Mouse (Mus musculus): Measurements from ENCODE around the gene Tmem238.
A peak's percentile ranks its signal among the peaks of the same experiment; 100 is the strongest.
"Not testable (repeated sequence)": the region's sequence is repeated elsewhere in the genome, so short reads cannot be mapped to it uniquely, and the experiment has no call there.

Gene Tmem238

GRCm38 (mm10) chr7:4789436-4789935 lies at the start of gene Tmem238:
TSS of gene Tmem238 (minus strand) at chr7:4789656.
- DNase-seq = peak; percentile 59

GRCm38 (mm10) chr7:4837639-4838038 lies 48.2 kb upstream of the Tmem238 start:
- DNase-seq = no peak

- peak; percentile 77 for DNase-seq
These were observed 46.9 kb upstream of the Tmem238 start for GRCm38 (mm10) chr7:4836351-4836792.

GRCm38 (mm10) chr7:4835631-4836327 lies 46.3 kb upstream of the Tmem238 start:
- no peak for DNase-seq

DNA sequence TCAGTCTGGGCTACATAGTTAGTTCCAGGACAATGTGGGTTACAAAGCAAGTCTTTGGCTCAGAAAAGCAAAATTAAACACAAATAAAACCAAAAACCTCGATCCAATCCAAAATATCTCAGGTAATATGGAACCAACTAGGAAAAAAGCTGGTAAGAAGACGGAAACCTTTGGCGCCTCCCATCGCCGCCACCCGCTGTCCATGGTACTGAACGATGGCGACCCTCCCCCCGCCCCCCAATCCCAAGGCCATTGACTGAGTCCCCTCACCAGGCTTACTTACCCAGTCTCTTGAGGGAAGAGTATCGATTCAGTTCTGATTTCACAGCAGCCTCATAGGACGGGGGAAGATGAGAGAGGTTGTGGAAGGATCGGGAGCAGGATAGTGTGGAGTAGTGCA lies 41.0 kb upstream of the Tmem238 start:
- no peak for DNase-seq

DNA sequence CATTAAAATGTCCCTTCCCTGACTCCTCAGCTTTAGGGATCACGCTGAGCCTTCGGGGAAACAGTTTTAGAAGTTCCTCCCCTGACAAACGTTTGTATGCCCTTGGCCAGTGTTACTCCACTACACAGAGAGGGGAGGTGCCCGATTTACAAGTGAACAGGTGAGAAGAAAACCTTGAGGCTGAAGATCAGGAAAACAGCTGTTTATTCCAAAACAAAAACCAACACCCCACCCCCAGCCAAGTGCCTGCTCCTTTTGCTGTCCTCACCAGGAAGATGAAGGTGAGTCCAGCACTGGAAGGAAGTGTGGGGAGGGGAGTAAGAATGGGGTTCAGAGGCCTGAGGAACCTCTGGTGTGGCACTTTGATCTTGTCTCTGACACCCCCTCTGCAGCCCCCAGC lies 35.9 kb upstream of the Tmem238 start:
- DNase-seq = no peak

GRCm38 (mm10) chr7:4822162-4822907 lies 32.9 kb upstream of the Tmem238 start:
- DNase-seq = no peak

- DNase-seq = no peak
These were observed 32.2 kb upstream of the Tmem238 start for GRCm38 (mm10) chr7:4821690-4822089.

- DNase-seq = not testable (repeated sequence)
These were observed 31.5 kb upstream of the Tmem238 start for GRCm38 (mm10) chr7:4820925-4821324.

- no peak for DNase-seq
These were observed 27.1 kb upstream of the Tmem238 start for GRCm38 (mm10) chr7:4816559-4816958.

- DNase-seq = peak; percentile 34
These were observed 23.8 kb upstream of the Tmem238 start for GRCm38 (mm10) chr7:4813105-4813791.

GRCm38 (mm10) chr7:4812303-4813104 lies 23.0 kb upstream of the Tmem238 start, which contains the start of gene Ube2s:
TSS of gene Ube2s (minus strand) at chr7:4812590.
- DNase-seq = peak; percentile 100

- no peak for DNase-seq
These were observed 22.4 kb upstream of the Tmem238 start for GRCm38 (mm10) chr7:4811842-4812302.

DNA sequence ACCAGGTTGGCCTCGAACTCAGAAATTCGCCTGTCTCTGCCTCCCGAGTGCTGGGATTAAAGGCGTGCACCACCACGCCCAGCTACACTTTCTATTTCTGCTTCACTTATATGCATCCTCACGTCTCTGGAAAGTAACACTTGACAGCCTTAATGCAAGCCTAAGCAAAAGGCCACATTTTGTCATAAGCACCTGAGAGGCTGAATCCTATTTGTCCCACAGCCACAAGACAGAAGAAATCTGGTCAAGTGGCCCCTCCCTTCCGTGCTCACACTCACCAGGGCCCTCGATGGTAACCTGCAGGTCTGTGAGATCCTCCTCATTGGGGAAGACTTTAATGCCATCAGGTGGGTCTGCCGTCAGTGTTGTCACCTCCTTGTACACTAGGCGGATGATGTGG lies 21.7 kb upstream of the Tmem238 start:
- DNase-seq = not testable (repeated sequence)

DNA sequence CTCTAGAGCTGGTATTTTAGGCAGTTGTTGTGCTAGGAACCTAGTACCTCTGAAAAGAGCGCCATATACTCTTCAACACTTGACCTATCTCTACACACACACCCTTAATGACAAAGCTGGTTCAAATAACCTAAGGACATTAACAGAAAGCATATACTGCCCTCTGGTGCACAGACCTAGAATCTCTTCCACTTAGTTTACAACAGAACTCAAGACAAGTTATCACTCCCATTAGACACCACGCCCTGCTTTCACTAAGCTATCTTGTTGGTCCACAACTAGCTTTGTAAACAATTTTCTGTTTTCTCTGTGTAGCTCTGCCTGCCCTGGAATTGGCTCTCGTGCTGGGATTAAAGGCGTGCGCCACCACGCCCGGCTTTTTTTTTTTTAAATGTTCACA lies 17.3 kb upstream of the Tmem238 start:
- peak; percentile 48 for DNase-seq

DNA sequence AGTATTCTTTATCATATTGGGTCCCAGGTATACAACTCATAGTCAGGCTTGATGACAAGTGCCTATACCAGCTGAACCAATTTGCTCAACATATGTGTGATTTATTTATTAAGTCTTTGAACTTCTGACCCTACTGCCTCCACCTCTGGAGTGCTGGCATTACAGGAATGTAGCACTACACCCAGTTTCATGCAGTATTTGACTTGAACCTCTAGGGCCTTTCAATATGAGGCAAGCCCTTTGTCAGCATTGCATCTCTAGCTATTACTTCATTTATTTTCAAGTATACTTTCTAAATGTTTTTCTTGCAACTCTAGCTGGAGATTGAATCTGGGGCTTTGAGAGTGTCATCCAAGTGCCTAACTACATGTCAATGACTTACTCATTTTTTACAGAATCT lies 12.8 kb upstream of the Tmem238 start:
- no peak for DNase-seq

DNA sequence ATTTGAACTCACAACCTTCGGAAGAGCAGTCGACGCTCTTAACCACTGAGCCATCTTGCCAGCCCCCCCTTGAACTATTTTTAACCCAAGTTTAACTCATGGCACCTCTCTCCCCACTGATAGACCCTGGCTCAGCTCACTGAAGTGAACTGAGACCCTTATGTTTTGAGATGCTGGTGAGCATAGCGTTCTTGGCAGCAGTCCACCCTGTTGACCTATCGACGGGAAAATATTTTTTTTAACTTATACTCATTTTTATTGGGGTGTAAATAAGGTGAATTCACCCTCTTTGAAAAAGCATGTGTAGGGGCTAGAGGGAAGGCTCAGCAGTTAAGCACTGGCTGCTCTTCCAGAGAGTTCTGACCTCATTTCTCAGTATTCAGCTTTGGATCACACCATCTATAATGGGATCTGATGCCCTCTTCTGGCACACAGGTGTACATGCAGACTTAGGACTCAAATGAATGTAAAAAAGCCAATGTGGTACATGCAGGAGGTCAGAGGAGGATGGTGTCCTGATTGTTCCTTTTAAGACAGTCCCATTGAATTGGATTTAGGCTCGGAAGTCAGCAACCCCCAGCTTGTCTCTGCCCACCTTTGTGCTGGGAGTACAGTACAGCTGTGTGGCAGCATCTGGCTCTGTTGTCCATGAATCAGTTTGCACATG lies 6.4 kb upstream of the Tmem238 start:
- no peak for DNase-seq

GRCm38 (mm10) chr7:4794631-4795168 lies 5.2 kb upstream of the Tmem238 start:
- no peak for DNase-seq

DNA sequence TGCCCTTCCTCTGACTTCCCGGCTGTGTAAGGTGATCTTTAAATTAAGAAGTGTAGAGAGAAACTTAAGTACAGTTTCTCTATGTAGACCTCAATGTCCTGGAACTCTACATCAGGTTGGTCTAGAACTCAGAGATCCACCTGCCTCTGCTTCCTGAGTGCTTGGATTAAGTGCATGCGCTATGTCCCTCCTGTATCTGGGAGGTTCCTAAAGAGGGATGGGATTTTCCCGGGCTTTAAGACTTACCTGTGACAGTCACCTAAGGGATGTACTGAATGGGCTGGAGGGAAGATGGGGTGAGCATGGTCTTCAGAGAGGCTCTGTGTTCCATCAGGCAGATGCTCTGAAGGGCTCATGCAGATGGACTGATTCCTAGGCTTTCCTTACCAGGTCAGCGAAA lies 4.2 kb upstream of the Tmem238 start:
- DNase-seq = no peak

- peak; percentile 46 for DNase-seq
These were observed 3.8 kb upstream of the Tmem238 start for GRCm38 (mm10) chr7:4793248-4793647.
